1 mouse cellular context compared by ENCODE assay signal in the genomic region with DNA sequence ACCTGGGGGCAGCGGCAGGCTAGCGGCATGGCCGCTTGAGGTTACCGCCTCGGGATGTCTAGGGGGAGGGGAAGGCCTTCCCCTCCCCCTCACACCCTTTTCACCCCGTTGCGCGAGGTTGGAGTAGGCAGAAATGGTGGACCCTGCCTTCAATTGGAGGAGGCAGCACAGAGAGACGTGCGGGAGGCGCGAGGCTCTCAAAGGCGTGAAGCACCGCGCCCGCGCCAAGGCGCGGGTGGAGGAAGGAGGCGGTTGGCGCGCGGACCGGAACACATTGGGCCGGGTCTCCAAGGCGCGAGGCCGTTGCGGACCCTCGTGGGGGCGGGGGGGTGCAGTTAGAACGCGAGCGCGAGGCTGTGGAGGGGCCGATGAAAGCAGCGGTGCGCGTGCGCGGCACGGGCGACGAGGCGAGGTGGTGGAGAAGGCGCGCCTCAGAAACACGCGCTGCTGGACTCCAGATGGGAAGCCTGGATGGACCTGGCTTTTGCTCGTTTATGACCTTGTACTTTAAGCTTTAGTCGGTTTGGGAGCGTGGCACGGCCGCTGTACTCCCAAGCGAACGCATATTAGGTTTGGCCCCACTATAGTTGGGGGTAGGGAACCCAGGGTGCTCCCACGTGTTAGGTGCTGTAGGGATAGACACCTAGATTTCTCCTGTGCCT.
TF ChIP-seq lines count a peak whose summit lies in the region.

No protein-coding gene starts in this region.

TF ChIP-seq in CH12.LX, 34 proteins besides CTCF, POLR2A, EP300 and RAD21:
- TF ChIP-seq UBTF (IDR thresholded peaks at IDR 0.05; ENCODE audit: low read depth, low read length) (peak; percentile 59), MAZ (IDR thresholded peaks at IDR 0.05; ENCODE audit: low read depth, low read length) (peak; percentile 35; the same call in 1 of the 2 replicates), ZKSCAN1 (IDR thresholded peaks at IDR 0.05; ENCODE audit: borderline replicate concordance, low read depth, low read length) (no peak), IRF4 (IDR thresholded peaks at IDR 0.05; ENCODE audit: low read depth, low read length) (no peak), SIN3A (IDR thresholded peaks at IDR 0.05; ENCODE audit: low read length) (0 out of 2 replicates have a peak, but pooled peaks have one; percentile 6), USF1 (IDR thresholded peaks at IDR 0.05; ENCODE audit: low read depth, low read length) (no peak), TCF12 (IDR thresholded peaks at IDR 0.05; ENCODE audit: low read depth, low read length) (peak; percentile 5; the same call in 1 of the 2 replicates), MAX (IDR thresholded peaks at IDR 0.05; ENCODE audit: low read length) (peak; percentile 92), POLR2AphosphoS2 (IDR thresholded peaks at IDR 0.05; ENCODE audit: low read depth, low read length) (no peak), BHLHE40 (IDR thresholded peaks at IDR 0.05; ENCODE audit: low read depth, low read length) (peak; percentile 84), RCOR1 (conservative IDR thresholded peaks at IDR 0.05; ENCODE audit: low read depth, low read length) (no peak), MXI1 (IDR thresholded peaks at IDR 0.05; ENCODE audit: low read depth, low read length) (peak; percentile 97), MEF2A (IDR thresholded peaks at IDR 0.05; ENCODE audit: borderline replicate concordance, low read depth, low read length) (no peak), MYC (IDR thresholded peaks at IDR 0.05; ENCODE audit: low read depth, low read length) (peak; percentile 99), ETS1 (conservative IDR thresholded peaks at IDR 0.05; ENCODE audit: low read depth, low read length) (0 out of 2 replicates have a peak, but pooled peaks have one; percentile 3), TBP (conservative IDR thresholded peaks at IDR 0.05; ENCODE audit: low read depth, low read length) (0 out of 2 replicates have a peak, but pooled peaks have one; percentile 19), CHD2 (IDR thresholded peaks at IDR 0.05; ENCODE audit: low read length) (peak; percentile 96), NRF1 (IDR thresholded peaks at IDR 0.05; ENCODE audit: low read depth, low read length) (peak; percentile 85), NELFE (IDR thresholded peaks at IDR 0.05; ENCODE audit: low read depth, low read length) (no peak), USF2 (conservative IDR thresholded peaks at IDR 0.05; ENCODE audit: low read depth, low read length) (no peak), HCFC1 (IDR thresholded peaks at IDR 0.05; ENCODE audit: low read depth, low read length) (no peak)
